26 mouse cellular contexts compared by ENCODE assay signal in genomic region chr3:41018022-41018608, GRCm38 (mm10).
DNase-seq lines count a peak whose midpoint lies in the region; ATAC-seq lines count a peak whose summit lies in the region.
"Had no signal": no experiment of that assay in that cellular context is flagged by ENCODE, and none has a peak within 500 bp of the region (broad histone marks: within the 10 kb centered on the region; RNA-seq: fewer than 3 reads in every experiment).

No protein-coding gene starts in this region.

- H3K4me2 ChIP-seq in kidney, embryonic 14.5 days (replicated peaks; ENCODE audit: low read depth, low read length): no peak overlapping the region
- no peak overlapping the region for H3K4me2 ChIP-seq in liver, embryonic 13.5 days
- H3K4me2 ChIP-seq: embryonic facial prominence, embryonic 13.5 days; forebrain, embryonic 12.5 days; forebrain, embryonic 15.5 days; heart, embryonic 13.5 days; hindbrain, embryonic 12.5 days; hindbrain, embryonic 15.5 days had no signal

- H3K4me1 ChIP-seq in kidney, embryonic 14.5 days (ENCODE audit: control insufficient read depth, insufficient read depth, low read length): no peaks in the 10 kb centered on the region
- no peaks in the 10 kb centered on the region for H3K4me1 ChIP-seq in liver, embryonic 13.5 days (replicated peaks)
- H3K4me1 ChIP-seq: embryonic facial prominence, embryonic 10.5 days; embryonic facial prominence, embryonic 13.5 days; forebrain, embryonic 12.5 days; heart, embryonic 13.5 days; hindbrain, embryonic 12.5 days; hindbrain, embryonic 15.5 days had no signal

- H3K9me3 ChIP-seq in kidney, embryonic 14.5 days (ENCODE audit: control insufficient read depth, low read length): no peaks in the 10 kb centered on the region
- no peaks in the 10 kb centered on the region for H3K9me3 ChIP-seq in liver, embryonic 13.5 days (replicated peaks)
- H3K9me3 ChIP-seq: embryonic facial prominence, embryonic 10.5 days; embryonic facial prominence, embryonic 13.5 days; forebrain, embryonic 12.5 days; forebrain, embryonic 15.5 days; heart, embryonic 13.5 days; hindbrain, embryonic 12.5 days; hindbrain, embryonic 15.5 days had no signal

- 53% methylated on average over 3 of the region's 3 CpGs for WGBS in kidney, embryonic 14.5 days
- 63% methylated on average over 3 of the region's 3 CpGs for WGBS in liver, embryonic 13.5 days (ENCODE audit: insufficient replicate concordance)

- ATAC-seq in kidney, embryonic 14.5 days (ENCODE audit: low FRiP score, low TSS enrichment): no peak
- 0 out of 2 replicates have a peak, but pooled peaks have one; percentile 18 for ATAC-seq in liver, embryonic 13.5 days (ENCODE audit: low read depth)
- ATAC-seq: activated CD4-positive, CD25-positive, alpha-beta regulatory T cell, adult 4 months; forebrain, embryonic 15.5 days had no signal

- no peaks in the 10 kb centered on the region for H3K27me3 ChIP-seq in kidney, embryonic 14.5 days (ENCODE audit: control insufficient read depth, insufficient read depth, low read length)
- no peaks in the 10 kb centered on the region for H3K27me3 ChIP-seq in liver, embryonic 13.5 days
- H3K27me3 ChIP-seq: embryonic facial prominence, embryonic 13.5 days; forebrain, embryonic 12.5 days; forebrain, embryonic 15.5 days; heart, embryonic 13.5 days; hindbrain, embryonic 12.5 days; hindbrain, embryonic 15.5 days had no signal

- no peak overlapping the region for H3K4me3 ChIP-seq in kidney, embryonic 14.5 days (ENCODE audit: low read length)
- H3K4me3 ChIP-seq in liver, embryonic 13.5 days (replicated peaks): no peak overlapping the region
- H3K4me3 ChIP-seq: embryonic facial prominence, embryonic 10.5 days; embryonic facial prominence, embryonic 13.5 days; erythroblast, embryonic 14.5 days; forebrain, embryonic 12.5 days; forebrain, embryonic 15.5 days; heart, embryonic 13.5 days; hindbrain, embryonic 12.5 days; hindbrain, embryonic 15.5 days had no signal

- H3K9ac ChIP-seq in kidney, embryonic 14.5 days (ENCODE audit: low read depth, low read length): no peak overlapping the region
- no peak overlapping the region for H3K9ac ChIP-seq in liver, embryonic 13.5 days
- H3K9ac ChIP-seq: embryonic facial prominence, embryonic 13.5 days; forebrain, embryonic 12.5 days; forebrain, embryonic 15.5 days; heart, embryonic 13.5 days; hindbrain, embryonic 12.5 days; hindbrain, embryonic 15.5 days had no signal

- no peak overlapping the region for H3K27ac ChIP-seq in kidney, embryonic 14.5 days (ENCODE audit: low read depth, low read length)
- no peak overlapping the region for H3K27ac ChIP-seq in liver, embryonic 13.5 days
- H3K27ac ChIP-seq: embryonic facial prominence, embryonic 10.5 days; embryonic facial prominence, embryonic 13.5 days; forebrain, embryonic 12.5 days; forebrain, embryonic 15.5 days; heart, embryonic 13.5 days; hindbrain, embryonic 12.5 days; hindbrain, embryonic 15.5 days had no signal

- peak; percentile 31 for DNase-seq in heart, adult 11 months
- DNase-seq in heart, adult 8-10 months (ENCODE audit: low spot score): no peak
- peak; percentile 57 for DNase-seq in kidney, adult 9 months
- DNase-seq in liver, embryonic 13.5 days: no peak
- no peak for DNase-seq in liver
- DNase-seq in yolk sac, embryonic 10.5 days (ENCODE audit: low spot score): peak; percentile 7
- no peak for DNase-seq in spleen, postnatal 36 days (ENCODE audit: low spot score in 2 of 2)
- DNase-seq: adrenal gland, adult 8-10 months; adrenal gland, postnatal 25 days; cerebellum, adult 11-12 months; cerebellum, adult 8-10 months; cerebellum, postnatal 10 days; cerebellum, postnatal 36 days; embryo, embryonic 11 days; gastrocnemius, postnatal 25 days; heart, postnatal 14 days had no signal

- H3K36me3 ChIP-seq in kidney, embryonic 14.5 days (ENCODE audit: control insufficient read depth, insufficient read depth, low read length): no peaks in the 10 kb centered on the region
- H3K36me3 ChIP-seq in liver, embryonic 13.5 days: no peaks in the 10 kb centered on the region
- H3K36me3 ChIP-seq: embryonic facial prominence, embryonic 10.5 days; embryonic facial prominence, embryonic 13.5 days; forebrain, embryonic 12.5 days; forebrain, embryonic 15.5 days; heart, embryonic 13.5 days; hindbrain, embryonic 12.5 days; hindbrain, embryonic 15.5 days had no signal

Comparison
In these comparisons a context has a peak if more than half of its experiments do, and no peak if none do; other contexts are left out.
1. DNase-seq: peak in heart, adult 11 months (single experiment), kidney, adult 9 months (single experiment) and yolk sac, embryonic 10.5 days (single experiment); none in heart, adult 8-10 months (single experiment), liver, embryonic 13.5 days (single experiment), liver (single experiment) and spleen, postnatal 36 days (0 of 2).